Mouse (Mus musculus) liver, adult (tissue): ENCODE measurements around the gene Olfr994.

ENCODE experiments used
- GATA4 ChIP-seq: IDR thresholded peaks from 2 replicates; pipeline ENCODE4 v1.6.1; 2014; ENCODE audit warnings: mild to moderate bottlenecking, low read length; ENCODE audit not compliant: insufficient replicate concordance

Gene Olfr994

GRCm38 (mm10) chr2:85436351-85436750 lies at the start of gene Olfr994:
Gene Olfr994 (minus strand): TSS chr2:85436451.
- TF ChIP-seq GATA4: no peak

GRCm38 (mm10) chr2:85466801-85467325 lies 30.6 kb upstream of the Olfr994 start:
- TF ChIP-seq GATA4: no peak

- no peak for TF ChIP-seq GATA4
Measured at GRCm38 (mm10) chr2:85443539-85443938, 7.3 kb upstream of the Olfr994 start, which contains the start of gene Olfr995. Gene Olfr995 (minus strand): TSS chr2:85443639.

- no peak for TF ChIP-seq GATA4
Measured at GRCm38 (mm10) chr2:85442546-85442945, 6.3 kb upstream of the Olfr994 start.

- no peak for TF ChIP-seq GATA4
Measured at GRCm38 (mm10) chr2:85425893-85426292, 10.4 kb downstream of the Olfr994 start.

- no peak for TF ChIP-seq GATA4
Measured at GRCm38 (mm10) chr2:85414777-85415176, 21.5 kb downstream of the Olfr994 start, which contains the start of gene Olfr993. Gene Olfr993 (minus strand): TSS chr2:85414877.

GRCm38 (mm10) chr2:85409369-85409768 lies 26.9 kb downstream of the Olfr994 start, which contains the start of gene Olfr992:
Gene Olfr992 (minus strand): TSS chr2:85409469.
- TF ChIP-seq GATA4: no peak
